In genomic region chr10:116416142-116416541, GRCm38 (mm10) we compare ENCODE assay signal across 17 mouse cellular contexts. TPM values are rescaled to one million over a fixed set of nuclear protein-coding genes. Genes with fewer than 3 reads are reported as not detected.
DNase-seq lines count a peak whose midpoint lies in the region; ATAC-seq lines count a peak whose summit lies in the region.
"Had no signal": no experiment of that assay in that cellular context is flagged by ENCODE, and none has a peak within 500 bp of the region (broad histone marks: within the 10 kb centered on the region; RNA-seq: fewer than 3 reads in every experiment).

No protein-coding gene starts in this region.

- no peak overlapping the region for H3K9ac ChIP-seq in midbrain, embryonic 11.5 days (ENCODE audit: low read length)
- H3K9ac ChIP-seq in hindbrain, embryonic 13.5 days, result no peak overlapping the region
- no peak overlapping the region for H3K9ac ChIP-seq in midbrain, embryonic 15.5 days
- H3K9ac ChIP-seq: embryonic facial prominence, embryonic 15.5 days; limb, embryonic 15.5 days; stomach, embryonic 15.5 days had no signal

- no peak overlapping the region for H3K27ac ChIP-seq in midbrain, embryonic 11.5 days (ENCODE audit: low read depth, low read length)
- no peak overlapping the region for H3K27ac ChIP-seq in midbrain, embryonic 10.5 days (replicated peaks)
- 0 out of 2 replicates have a peak overlapping the region, but pooled peaks have one; percentile 1 for H3K27ac ChIP-seq in hindbrain, embryonic 13.5 days
- 0 out of 2 replicates have a peak overlapping the region, but pooled peaks have one; percentile 27 for H3K27ac ChIP-seq in midbrain, embryonic 15.5 days
- H3K27ac ChIP-seq: embryonic facial prominence, embryonic 15.5 days; limb, embryonic 15.5 days; stomach, embryonic 15.5 days had no signal

- no peaks in the 10 kb centered on the region; the same call in 1 of the 2 replicates for H3K4me1 ChIP-seq in midbrain, embryonic 11.5 days (ENCODE audit: control insufficient read depth, insufficient read depth, low read length)
- H3K4me1 ChIP-seq in midbrain, embryonic 10.5 days, result peaks cover 11% of the 10 kb centered on the region
- peaks cover 14% of the 10 kb centered on the region for H3K4me1 ChIP-seq in hindbrain, embryonic 13.5 days (replicated peaks)
- no peaks in the 10 kb centered on the region for H3K4me1 ChIP-seq in midbrain, embryonic 15.5 days
- H3K4me1 ChIP-seq: embryonic facial prominence, embryonic 15.5 days; stomach, embryonic 15.5 days had no signal

- no peaks in the 10 kb centered on the region for H3K27me3 ChIP-seq in midbrain, embryonic 11.5 days (ENCODE audit: control insufficient read depth, insufficient read depth, low read length)
- no peaks in the 10 kb centered on the region for H3K27me3 ChIP-seq in midbrain, embryonic 10.5 days (ENCODE audit: low read depth, poor library complexity, severe bottlenecking)
- no peaks in the 10 kb centered on the region for H3K27me3 ChIP-seq in hindbrain, embryonic 13.5 days
- H3K27me3 ChIP-seq in midbrain, embryonic 15.5 days (replicated peaks), result no peaks in the 10 kb centered on the region
- H3K27me3 ChIP-seq: embryonic facial prominence, embryonic 15.5 days; limb, embryonic 15.5 days; stomach, embryonic 15.5 days had no signal

- no peaks in the 10 kb centered on the region for H3K36me3 ChIP-seq in midbrain, embryonic 11.5 days (ENCODE audit: control insufficient read depth, insufficient read depth, low read length)
- 0 out of 2 replicates have a peak, but pooled peaks cover 4% of the 10 kb centered on the region for H3K36me3 ChIP-seq in midbrain, embryonic 10.5 days
- H3K36me3 ChIP-seq in hindbrain, embryonic 13.5 days, result peaks cover 14% of the 10 kb centered on the region
- H3K36me3 ChIP-seq in midbrain, embryonic 15.5 days (replicated peaks), result no peaks in the 10 kb centered on the region
- H3K36me3 ChIP-seq: limb, embryonic 15.5 days; stomach, embryonic 15.5 days had no signal

- 53% methylated on average over 6 of the region's 6 CpGs for WGBS in midbrain, embryonic 11.5 days
- whole genome bisulfite sequencing in midbrain, embryonic 10.5 days, result 67% methylated on average over 6 of the region's 6 CpGs
- WGBS in hindbrain, embryonic 13.5 days, result 31% methylated on average over 6 of the region's 6 CpGs
- 29% methylated on average over 6 of the region's 6 CpGs for WGBS in midbrain, embryonic 15.5 days

- H3K9me3 ChIP-seq in midbrain, embryonic 11.5 days (ENCODE audit: control insufficient read depth, low read length), result no peaks in the 10 kb centered on the region
- no peaks in the 10 kb centered on the region; the same call in 1 of the 2 replicates for H3K9me3 ChIP-seq in midbrain, embryonic 10.5 days (replicated peaks)
- H3K9me3 ChIP-seq in hindbrain, embryonic 13.5 days, result no peaks in the 10 kb centered on the region
- no peaks in the 10 kb centered on the region for H3K9me3 ChIP-seq in midbrain, embryonic 15.5 days
- H3K9me3 ChIP-seq: embryonic facial prominence, embryonic 15.5 days; limb, embryonic 15.5 days; stomach, embryonic 15.5 days had no signal

- no peak overlapping the region for H3K4me2 ChIP-seq in midbrain, embryonic 11.5 days
- no peak overlapping the region for H3K4me2 ChIP-seq in hindbrain, embryonic 13.5 days
- H3K4me2 ChIP-seq in midbrain, embryonic 15.5 days, result no peak overlapping the region
- H3K4me2 ChIP-seq: embryonic facial prominence, embryonic 15.5 days; limb, embryonic 15.5 days; stomach, embryonic 15.5 days had no signal

- no peak for DNase-seq in midbrain, embryonic 11.5 days (ENCODE audit: low spot score, missing footprints)
- DNase-seq in midbrain, embryonic 10.5 days (ENCODE audit: low spot score), result no peak
- DNase-seq in embryo, embryonic 10.5 days (ENCODE audit: low spot score), result no peak
- DNase-seq: cerebellum, adult 9-10 months; embryo, embryonic 11 days; gastrocnemius, postnatal 14 days; layer of hippocampus, postnatal 36 days; lung, postnatal 4 days; thymus, adult 2 months had no signal

- no peak overlapping the region for H3K4me3 ChIP-seq in midbrain, embryonic 11.5 days (ENCODE audit: low read depth, low read length)
- H3K4me3 ChIP-seq in midbrain, embryonic 10.5 days, result no peak overlapping the region
- H3K4me3 ChIP-seq in hindbrain, embryonic 13.5 days, result no peak overlapping the region
- H3K4me3 ChIP-seq in midbrain, embryonic 15.5 days, result no peak overlapping the region
- H3K4me3 ChIP-seq: embryonic facial prominence, embryonic 15.5 days; limb, embryonic 15.5 days; stomach, embryonic 15.5 days had no signal

- ATAC-seq in midbrain, embryonic 11.5 days (ENCODE audit: low FRiP score), result peak; percentile 58; the same call in 1 of the 2 replicates
- ATAC-seq in hindbrain, embryonic 13.5 days (ENCODE audit: low FRiP score), result peak; percentile 32; the same call in 1 of the 2 replicates
- peak; percentile 56; the same call in 1 of the 2 replicates for ATAC-seq in midbrain, embryonic 15.5 days (replicated peaks)
- ATAC-seq in megakaryocyte, adult 5-6 weeks (ENCODE audit: poor library complexity, severe bottlenecking), result no peak
- ATAC-seq in activated CD4-positive, CD25-positive, alpha-beta regulatory T cell, adult 4 months, result no peak

RNA-seq across cellular contexts. Expression of gene Kcnmb4, which starts 57.5 kb away (rescaled TPM):
- polyA plus RNA-seq in midbrain, embryonic 11.5 days (2014; fragmentation: Nextera tagmentation; extraction: Ambion mirVana), result 9.5 and 11.2 TPM in 2 replicates
- 7.5 and 10.6 TPM in 2 replicates for polyA plus RNA-seq in midbrain, embryonic 10.5 days (2016; fragmentation: Nextera tagmentation; extraction: Ambion mirVana)
- polyA plus RNA-seq in hindbrain, embryonic 13.5 days (2015; fragmentation: Nextera tagmentation; extraction: Ambion mirVana), result 23.1 and 27.5 TPM in 2 replicates
- polyA plus RNA-seq in midbrain, embryonic 15.5 days (2015; fragmentation: Nextera tagmentation; extraction: Ambion mirVana), result 17.1 and 20.3 TPM in 2 replicates
- not detected in 2 replicates for total RNA-seq in megakaryocyte, adult 5-6 weeks (2015)
- not detected in 2 replicates for total RNA-seq in megakaryocyte, adult 5-6 weeks (2017)
- polyA plus RNA-seq in activated CD4-positive, CD25-positive, alpha-beta regulatory T cell, adult 4 months (2017; shearing (Covaris generic)), result 1 to 10 TPM; 1.0 to 2.1 TPM
- total RNA-seq: monocyte, adult 5-6 weeks had no signal

Comparison
In these comparisons a context has a peak if more than half of its experiments do, and no peak if none do; other contexts are left out.
1. H3K27ac ChIP-seq: peak in hindbrain, embryonic 13.5 days (single experiment) and midbrain, embryonic 15.5 days (single experiment); none in midbrain, embryonic 11.5 days (single experiment) and midbrain, embryonic 10.5 days (single experiment).
2. ATAC-seq: peak in midbrain, embryonic 11.5 days (single experiment), hindbrain, embryonic 13.5 days (single experiment) and midbrain, embryonic 15.5 days (single experiment); none in megakaryocyte, adult 5-6 weeks (single experiment) and activated CD4-positive, CD25-positive, alpha-beta regulatory T cell, adult 4 months (single experiment).